In genomic region chr16:25376720-25377373, GRCm38 (mm10) we compare ENCODE assay signal across 8 mouse cellular contexts.
DNase-seq lines count a peak whose midpoint lies in the region; ATAC-seq lines count a peak whose summit lies in the region.

No protein-coding gene starts in this region.

- H3K4me2 ChIP-seq in forebrain, embryonic 16.5 days (ENCODE audit: low read length) = no peak overlapping the region
- no peak overlapping the region for H3K4me2 ChIP-seq in hindbrain, embryonic 11.5 days (replicated peaks; ENCODE audit: low read depth, low read length)

- peak; percentile 67 for ATAC-seq in forebrain, embryonic 16.5 days
- ATAC-seq in hindbrain, embryonic 11.5 days (ENCODE audit: low FRiP score) = peak; percentile 70
- peak; percentile 99 for ATAC-seq in megakaryocyte, adult 5-6 weeks (ENCODE audit: poor library complexity, severe bottlenecking)

- WGBS in forebrain, embryonic 16.5 days = 26% methylated on average over 14 of the region's 14 CpGs
- 47% methylated on average over 14 of the region's 14 CpGs for WGBS in hindbrain, embryonic 11.5 days

- H3K9ac ChIP-seq in forebrain, embryonic 16.5 days (replicated peaks; ENCODE audit: low read depth, low read length) = no peak overlapping the region
- H3K9ac ChIP-seq in hindbrain, embryonic 11.5 days (ENCODE audit: low read depth, low read length) = no peak overlapping the region

- H3K27me3 ChIP-seq in forebrain, embryonic 16.5 days (replicated peaks; ENCODE audit: control insufficient read depth, insufficient read depth, low read length) = no peaks in the 10 kb centered on the region
- no peaks in the 10 kb centered on the region for H3K27me3 ChIP-seq in hindbrain, embryonic 11.5 days (ENCODE audit: control insufficient read depth, insufficient read depth, low read length)

- H3K36me3 ChIP-seq in forebrain, embryonic 16.5 days (ENCODE audit: control insufficient read depth, insufficient read depth) = no peaks in the 10 kb centered on the region
- H3K36me3 ChIP-seq in hindbrain, embryonic 11.5 days (ENCODE audit: control insufficient read depth, insufficient read depth, low read length) = no peaks in the 10 kb centered on the region

- no peak overlapping the region for H3K4me3 ChIP-seq in forebrain, embryonic 16.5 days (replicated peaks; ENCODE audit: low read length)
- H3K4me3 ChIP-seq in hindbrain, embryonic 11.5 days (ENCODE audit: low read depth, low read length) = no peak overlapping the region

- peak; percentile 76 for DNase-seq in ES-CJ7 (ENCODE audit: low read depth, low spot score)
- peak; percentile 30 for DNase-seq in c-Kit-positive CD71-negative TER-119-negative erythroid progenitor cells, embryonic 14.5 days (ENCODE audit: low read depth)
- peak; percentile 83 for DNase-seq in hindbrain, embryonic 11.5 days (ENCODE audit: low spot score)
- DNase-seq in layer of hippocampus, postnatal 10 days (ENCODE audit: low spot score in 2 of 2) = peak; percentile 90 to 92
- peak; percentile 82 to 85 for DNase-seq in right cerebral cortex, postnatal 10 days (ENCODE audit: low spot score in 2 of 2)
- DNase-seq in urinary bladder, postnatal 36 days (ENCODE audit: low spot score in 2 of 2) = peak; percentile 85 to 87

- H3K27ac ChIP-seq in forebrain, embryonic 16.5 days (ENCODE audit: low read length) = no peak overlapping the region
- H3K27ac ChIP-seq in hindbrain, embryonic 11.5 days (ENCODE audit: low read depth, low read length) = no peak overlapping the region

- H3K4me1 ChIP-seq in forebrain, embryonic 16.5 days (replicated peaks; ENCODE audit: control insufficient read depth, insufficient read depth, low read length) = 0 out of 2 replicates have a peak, but pooled peaks cover 4% of the 10 kb centered on the region
- H3K4me1 ChIP-seq in hindbrain, embryonic 11.5 days (replicated peaks; ENCODE audit: control insufficient read depth, insufficient read depth, low read length) = no peaks in the 10 kb centered on the region

- no peaks in the 10 kb centered on the region for H3K9me3 ChIP-seq in forebrain, embryonic 16.5 days (ENCODE audit: control insufficient read depth, low read length)
- H3K9me3 ChIP-seq in hindbrain, embryonic 11.5 days (ENCODE audit: control insufficient read depth, low read length) = no peaks in the 10 kb centered on the region

Comparison
In these comparisons a context has a peak if more than half of its experiments do, and no peak if none do; other contexts are left out.
1. DNase-seq: peak in every context shown above with its lines; median percentile 91 in layer of hippocampus, postnatal 10 days; 86 in urinary bladder, postnatal 36 days; 84 in right cerebral cortex, postnatal 10 days; 83 in hindbrain, embryonic 11.5 days; 76 in ES-CJ7; 30 in c-Kit-positive CD71-negative TER-119-negative erythroid progenitor cells, embryonic 14.5 days.